Mouse (Mus musculus) midbrain, embryonic 11.5 days (tissue): ENCODE measurements around the gene Gpsm1. TPM values are rescaled to one million over a fixed set of nuclear protein-coding genes. Genes with fewer than 3 reads are reported as not detected.

Experiments used
- ATAC-seq: fragments of 200-750 bp; cut with Nextera tagmentation; 2 replicates; pipeline ENCODE4 v1.8.0; 2017; ENCODE audit warnings: moderate TSS enrichment, moderate library complexity; ENCODE audit not compliant: low FRiP score
- DNase-seq: peaks from one replicate; pipeline ENCODE4 v3.0.0; 2015; ENCODE audit warnings: low spot score; ENCODE audit errors: missing footprints
- H3K27ac ChIP-seq: fragments of 300-500 bp; sonication (generic); 2 replicates; pipeline ENCODE4 v1.5.1; 2014; ENCODE audit warnings: low read depth, low read length
- H3K27me3 ChIP-seq: fragments of 300-500 bp; sonication (generic); 2 replicates; pipeline ENCODE4 v1.6.1; 2014; ENCODE audit warnings: mild to moderate bottlenecking, low read length, moderate library complexity, mixed read lengths; ENCODE audit not compliant: control insufficient read depth, insufficient read depth
- H3K36me3 ChIP-seq: fragments of 300-500 bp; sonication (generic); 2 replicates; pipeline ENCODE4 v1.6.1; 2014; ENCODE audit warnings: mild to moderate bottlenecking, low read length, moderate library complexity, mixed read lengths; ENCODE audit not compliant: control insufficient read depth, insufficient read depth
- H3K4me1 ChIP-seq: fragments of 300-500 bp; sonication (generic); 2 replicates; pipeline ENCODE4 v1.6.1; 2014; ENCODE audit warnings: low read length; ENCODE audit not compliant: control insufficient read depth, insufficient read depth
- H3K4me2 ChIP-seq: fragments of 300-500 bp; sonication (generic); 2 replicates; pipeline ENCODE4 v1.6.1; 2014; ENCODE audit warnings: mild to moderate bottlenecking, moderate library complexity
- H3K4me3 ChIP-seq: fragments of 300-500 bp; sonication (generic); 2 replicates; pipeline ENCODE4 v1.5.1; 2014; ENCODE audit warnings: low read depth, low read length
- H3K9ac ChIP-seq: fragments of 300-500 bp; sonication (generic); 2 replicates; pipeline ENCODE4 v1.6.1; 2014; ENCODE audit warnings: low read length
- H3K9me3 ChIP-seq: fragments of 300-500 bp; sonication (generic); 2 replicates; pipeline ENCODE4 v1.6.1; 2016; ENCODE audit warnings: low read length; ENCODE audit not compliant: control insufficient read depth
- WGBS: fragments of 180-500 bp; shearing (Covaris S2); extraction: QIAGEN DNeasy Blood & Tissue Kit; methylation state at CpG from one replicate; pipeline ENCODE4 v1.1.7; 2014; 5-methylcytosine and 5-hydroxymethylcytosine counted together
- polyA plus RNA-seq: library from polyadenylated mRNA; unstranded; fragments of >200 nt; fragmentation: Nextera tagmentation; extraction: Ambion mirVana; gene quantifications from 2 replicates; pipeline ENCODE4 v1.2.1, GENCODE M21; 2014

Gpsm1 gene
- polyA plus RNA-seq, 1 experiment from 2014 or later: 53.3 TPM

GRCm38 (mm10) chr2:26317371-26317770, 2.1 kb downstream of the Gpsm1 start:
- peak; percentile 14 for DNase-seq
- no peaks in the 10 kb centered on the region for H3K27me3 ChIP-seq
- H3K4me3 ChIP-seq: peak overlapping the region; percentile 95; the same call in 1 of the 2 replicates
- no peaks in the 10 kb centered on the region for H3K36me3 ChIP-seq
- H3K27ac ChIP-seq: no peak overlapping the region
- H3K9ac ChIP-seq: peak overlapping the region; percentile 94
- peak overlapping the region; percentile 98 for H3K4me2 ChIP-seq
- H3K4me1 ChIP-seq: peaks cover 28% of the 10 kb centered on the region
- ATAC-seq: no peak
- no peaks in the 10 kb centered on the region for H3K9me3 ChIP-seq
- WGBS: 75% methylated on average over 3 of the region's 3 CpGs

GRCm38 (mm10) chr2:26317991-26318672, 2.8 kb downstream of the Gpsm1 start:
- Histone ChIP-seq H3K36me3 (0 out of 2 replicates have a peak, but pooled peaks cover 2% of the 10 kb centered on the region), H3K27me3 (no peaks in the 10 kb centered on the region), H3K9ac (no peak overlapping the region), H3K4me3 (no peak overlapping the region), H3K4me2 (no peak overlapping the region), H3K27ac (no peak overlapping the region), H3K4me1 (peaks cover 28% of the 10 kb centered on the region), H3K9me3 (no peaks in the 10 kb centered on the region)
- no peak for ATAC-seq
- 89% methylated on average over 3 of the region's 3 CpGs for WGBS
- DNase-seq: peak; percentile 64

GRCm38 (mm10) chr2:26319109-26319508, 3.8 kb downstream of the Gpsm1 start:
- 85% methylated on average over 9 of the region's 9 CpGs for WGBS
- Histone ChIP-seq H3K27me3 (no peaks in the 10 kb centered on the region), H3K27ac (no peak overlapping the region), H3K4me2 (no peak overlapping the region), H3K4me1 (peaks cover 28% of the 10 kb centered on the region), H3K9me3 (no peaks in the 10 kb centered on the region), H3K9ac (no peak overlapping the region), H3K4me3 (no peak overlapping the region), H3K36me3 (peaks cover 6% of the 10 kb centered on the region; the same call in 1 of the 2 replicates)
- DNase-seq (no peak), ATAC-seq (no peak)

- Histone ChIP-seq H3K36me3 (peaks cover 8% of the 10 kb centered on the region; the same call in 1 of the 2 replicates), H3K27me3 (no peaks in the 10 kb centered on the region), H3K27ac (no peak overlapping the region), H3K4me2 (no peak overlapping the region), H3K4me3 (no peak overlapping the region), H3K9ac (no peak overlapping the region), H3K9me3 (no peaks in the 10 kb centered on the region), H3K4me1 (peaks cover 24% of the 10 kb centered on the region)
- 83% methylated on average over 13 of the region's 13 CpGs for WGBS
- ATAC-seq (no peak), DNase-seq (peak; percentile 76)
Observed at GRCm38 (mm10) chr2:26319519-26320244, 4.4 kb downstream of the Gpsm1 start.

- ATAC-seq: no peak
- peaks cover 21% of the 10 kb centered on the region for H3K4me1 ChIP-seq
- no peak overlapping the region for H3K9ac ChIP-seq
- H3K27me3 ChIP-seq: no peaks in the 10 kb centered on the region
- peaks cover 12% of the 10 kb centered on the region; the same call in 1 of the 2 replicates for H3K36me3 ChIP-seq
- 90% methylated on average over 14 of the region's 14 CpGs for WGBS
- no peaks in the 10 kb centered on the region for H3K9me3 ChIP-seq
- peak; percentile 65 for DNase-seq
- no peak overlapping the region for H3K4me3 ChIP-seq
- H3K4me2 ChIP-seq: no peak overlapping the region
- H3K27ac ChIP-seq: no peak overlapping the region
Observed at GRCm38 (mm10) chr2:26320245-26321185, 5.2 kb downstream of the Gpsm1 start.

- H3K36me3 ChIP-seq: peaks cover 28% of the 10 kb centered on the region
- 96% methylated on average over 13 of the region's 13 CpGs for WGBS
Observed at GRCm38 (mm10) chr2:26323589-26324325, 8.4 kb downstream of the Gpsm1 start.

GRCm38 (mm10) chr2:26324917-26325316, 9.6 kb downstream of the Gpsm1 start:
- Histone ChIP-seq H3K9ac (no peak overlapping the region), H3K9me3 (no peaks in the 10 kb centered on the region), H3K4me3 (no peak overlapping the region), H3K4me1 (no peaks in the 10 kb centered on the region), H3K36me3 (peaks cover 28% of the 10 kb centered on the region), H3K27ac (no peak overlapping the region), H3K27me3 (no peaks in the 10 kb centered on the region), H3K4me2 (no peak overlapping the region)
- 89% methylated on average over 2 of the region's 2 CpGs for whole genome bisulfite sequencing
- ATAC-seq (no peak), DNase-seq (no peak)

More at GRCm38 (mm10) chr2:26323589-26324325, 8.4 kb downstream of the Gpsm1 start:
- H3K27ac ChIP-seq: no peak overlapping the region
- no peaks in the 10 kb centered on the region for H3K4me1 ChIP-seq
- H3K27me3 ChIP-seq: no peaks in the 10 kb centered on the region
- no peaks in the 10 kb centered on the region for H3K9me3 ChIP-seq
- H3K4me3 ChIP-seq: no peak overlapping the region
- ATAC-seq: no peak
- no peak for DNase-seq
- H3K9ac ChIP-seq: no peak overlapping the region
- H3K4me2 ChIP-seq: no peak overlapping the region

- 69% methylated on average over 15 of the region's 15 CpGs for WGBS
Observed at GRCm38 (mm10) chr2:26325386-26326181, 10.3 kb downstream of the Gpsm1 start.

More at GRCm38 (mm10) chr2:26325386-26326181, 10.3 kb downstream of the Gpsm1 start:
- H3K36me3 ChIP-seq: peaks cover 30% of the 10 kb centered on the region
- no peak overlapping the region for H3K4me2 ChIP-seq
- H3K4me3 ChIP-seq: no peak overlapping the region
- ATAC-seq (peak; percentile 79), DNase-seq (peak; percentile 93)
- no peak overlapping the region for H3K9ac ChIP-seq
- no peaks in the 10 kb centered on the region for H3K9me3 ChIP-seq
- H3K27ac ChIP-seq: no peak overlapping the region
- H3K4me1 ChIP-seq: no peaks in the 10 kb centered on the region
- no peaks in the 10 kb centered on the region for H3K27me3 ChIP-seq
